Mouse (Mus musculus): ENCODE results near the gene Coro1c.

Gene Coro1c

GRCm38 (mm10) chr5:113796401-113797148 lies 112.0 kb downstream of the Coro1c start:
- no peak for DNase-seq (ENCODE audit: low read depth)

Measured in 416B (cell line).